Mouse (Mus musculus) erythroblast, embryonic 14.5 days (primary cell): ENCODE results near the gene Sars. TPM values are rescaled to one million over a fixed set of nuclear protein-coding genes. Genes with fewer than 3 reads are reported as not detected.
A peak's percentile ranks its signal among the peaks of the same experiment; 100 is the strongest.

Experiments used
- H3K27me3 ChIP-seq: 2 replicates; pipeline ENCODE4 v1.6.1; 2012; ENCODE audit warnings: inconsistent platforms; ENCODE audit not compliant: control insufficient read depth
- H3K36me3 ChIP-seq: 2 replicates; pipeline ENCODE4 v1.6.1; 2012; ENCODE audit warnings: mild to moderate bottlenecking, inconsistent platforms; ENCODE audit not compliant: control insufficient read depth
- H3K4me1 ChIP-seq: 2 replicates; pipeline ENCODE4 v1.6.1; 2012; ENCODE audit warnings: inconsistent platforms; ENCODE audit not compliant: control insufficient read depth
- H3K4me3 ChIP-seq: replicated peaks from 2 replicates; pipeline ENCODE3; 2012; ENCODE audit warnings: moderate library complexity, mild to moderate bottlenecking, inconsistent platforms
- H3K9me3 ChIP-seq: 2 replicates; pipeline ENCODE4 v1.6.1; 2012; ENCODE audit warnings: low read length, inconsistent platforms, mixed read lengths; ENCODE audit not compliant: control insufficient read depth
- GATA1 ChIP-seq: IDR thresholded peaks from 2 replicates; pipeline ENCODE4 v1.6.1; 2012; ENCODE audit warnings: low read length, inconsistent platforms, mixed read lengths
- TAL1 ChIP-seq: IDR thresholded peaks from 3 replicates; pipeline ENCODE4 v1.6.1; 2012; ENCODE audit warnings: low read length, inconsistent platforms, mixed read lengths
- polyA plus RNA-seq: library from polyadenylated mRNA; stranded (reverse); fragments of >175 nt; gene quantifications from 2 replicates; pipeline ENCODE4 v1.2.3, GENCODE M21; 2012

Sars gene
- polyA plus RNA-seq, 1 experiment: 14.4 TPM

DNA sequence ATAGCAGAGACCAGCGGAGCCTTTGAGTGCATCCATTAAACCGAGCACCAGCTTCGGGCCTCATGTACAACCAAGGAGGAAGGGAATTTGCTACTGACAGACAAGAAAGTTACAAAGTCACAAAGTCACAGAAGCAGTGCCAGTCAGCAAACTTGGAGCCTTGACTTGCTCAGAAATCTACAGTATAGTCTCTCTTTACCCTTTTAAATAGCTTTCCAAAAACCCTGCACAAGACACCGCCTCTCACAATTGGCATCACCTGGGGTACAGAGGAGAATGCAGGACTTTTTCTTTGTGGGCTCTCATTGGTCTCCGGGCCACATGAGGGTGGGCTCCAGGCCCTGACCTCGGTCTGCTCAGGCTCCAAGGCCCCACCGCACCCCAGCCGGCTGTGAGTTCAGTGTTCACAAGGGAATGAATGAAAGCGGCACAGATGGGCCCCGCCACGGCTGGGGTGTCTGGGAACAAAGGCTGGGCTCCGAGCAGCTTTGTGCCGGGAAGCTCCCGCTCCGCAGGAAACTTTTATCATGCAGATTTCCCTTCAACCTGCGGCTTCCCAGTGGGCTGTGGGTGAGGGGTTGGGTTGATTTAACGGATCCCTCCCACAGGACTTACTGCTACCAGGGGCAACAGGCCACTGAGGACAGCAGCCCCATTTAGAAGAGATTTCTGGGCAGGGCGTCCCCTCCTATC, 11.7 kb downstream of the Sars start:
- H3K9me3 ChIP-seq: no peaks in the 10 kb centered on the region
- H3K36me3 ChIP-seq: peaks cover 98% of the 10 kb centered on the region
- TF ChIP-seq GATA1: no peak
- H3K27me3 ChIP-seq: no peaks in the 10 kb centered on the region
- H3K4me1 ChIP-seq: no peaks in the 10 kb centered on the region
- H3K4me3 ChIP-seq: no peak overlapping the region

DNA sequence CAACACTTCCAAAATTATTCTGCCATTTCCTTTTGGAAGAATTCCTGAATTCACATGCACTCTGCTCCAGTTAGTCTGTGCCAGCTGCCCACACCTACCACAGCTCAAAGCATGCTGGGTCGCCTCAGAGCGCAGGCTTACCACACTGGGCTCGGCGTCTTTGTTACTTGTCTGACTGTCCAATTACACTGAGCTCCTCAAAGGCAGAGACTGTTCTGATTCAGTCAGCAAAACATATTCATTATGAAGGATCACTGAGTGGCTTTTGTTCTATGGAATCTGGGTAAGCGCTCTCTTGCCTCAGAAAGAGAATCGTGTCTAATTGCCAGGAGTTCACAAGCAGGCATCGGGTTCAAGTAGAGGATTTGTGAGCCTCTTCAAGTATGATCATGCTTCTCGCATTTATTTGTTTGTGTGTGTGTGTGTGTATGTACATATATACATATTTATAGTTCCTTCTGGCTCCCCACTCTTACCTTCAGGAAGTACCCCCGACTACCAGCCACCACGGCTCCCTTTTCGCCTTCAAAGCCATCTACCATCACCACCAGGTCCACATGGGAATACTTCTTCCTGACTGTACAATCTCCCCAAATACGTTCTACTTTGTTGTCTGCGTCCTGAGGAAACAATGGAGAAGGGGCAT, 12.3 kb downstream of the Sars start:
- Histone ChIP-seq H3K4me1 (no peaks in the 10 kb centered on the region), H3K4me3 (no peak overlapping the region), H3K36me3 (peaks cover 98% of the 10 kb centered on the region), H3K9me3 (no peaks in the 10 kb centered on the region), H3K27me3 (no peaks in the 10 kb centered on the region)
- TF ChIP-seq TAL1: no peak
- TF ChIP-seq GATA1: no peak

DNA sequence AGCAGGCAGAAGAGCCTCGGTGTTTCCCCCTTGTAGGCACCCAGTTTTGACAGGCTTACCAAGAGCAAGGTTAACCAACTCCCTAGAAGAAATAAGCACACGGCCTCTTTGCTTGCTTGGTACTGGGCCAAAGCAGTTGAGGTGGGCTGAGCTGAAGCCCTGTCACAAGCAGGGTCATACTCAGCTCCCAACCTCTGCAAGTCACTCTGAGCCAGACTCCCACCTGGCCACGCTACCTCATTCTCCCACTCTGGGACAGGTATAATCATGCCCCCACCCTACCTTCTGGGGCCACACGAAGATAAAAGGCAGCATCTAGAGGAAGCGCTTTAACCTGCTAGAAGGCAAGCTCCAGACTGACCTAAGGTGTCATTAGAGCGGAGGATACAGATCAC, 19.4 kb downstream of the Sars start:
- Histone ChIP-seq H3K9me3 (no peaks in the 10 kb centered on the region), H3K4me1 (peaks cover 9% of the 10 kb centered on the region), H3K36me3 (peaks cover 63% of the 10 kb centered on the region), H3K27me3 (peaks cover under 1% of the 10 kb centered on the region; the same call in 1 of the 2 replicates), H3K4me3 (no peak overlapping the region)
- TF ChIP-seq GATA1 (no peak), TAL1 (no peak)

- Histone ChIP-seq H3K4me1 (peaks cover 9% of the 10 kb centered on the region), H3K36me3 (peaks cover 59% of the 10 kb centered on the region), H3K27me3 (peaks cover 3% of the 10 kb centered on the region; the same call in 1 of the 2 replicates), H3K9me3 (no peaks in the 10 kb centered on the region), H3K4me3 (no peak overlapping the region)
- TF ChIP-seq TAL1 (no peak), GATA1 (no peak)
Measured at GRCm38 (mm10) chr3:108424944-108425623, 19.9 kb downstream of the Sars start.

GRCm38 (mm10) chr3:108423844-108424801, 20.9 kb downstream of the Sars start:
- H3K9me3 ChIP-seq: no peaks in the 10 kb centered on the region
- H3K36me3 ChIP-seq: peaks cover 49% of the 10 kb centered on the region
- peaks cover 9% of the 10 kb centered on the region for H3K4me1 ChIP-seq
- no peak overlapping the region for H3K4me3 ChIP-seq
- H3K27me3 ChIP-seq: peaks cover 3% of the 10 kb centered on the region; the same call in 1 of the 2 replicates
- TF ChIP-seq TAL1: no peak
- TF ChIP-seq GATA1: no peak

DNA sequence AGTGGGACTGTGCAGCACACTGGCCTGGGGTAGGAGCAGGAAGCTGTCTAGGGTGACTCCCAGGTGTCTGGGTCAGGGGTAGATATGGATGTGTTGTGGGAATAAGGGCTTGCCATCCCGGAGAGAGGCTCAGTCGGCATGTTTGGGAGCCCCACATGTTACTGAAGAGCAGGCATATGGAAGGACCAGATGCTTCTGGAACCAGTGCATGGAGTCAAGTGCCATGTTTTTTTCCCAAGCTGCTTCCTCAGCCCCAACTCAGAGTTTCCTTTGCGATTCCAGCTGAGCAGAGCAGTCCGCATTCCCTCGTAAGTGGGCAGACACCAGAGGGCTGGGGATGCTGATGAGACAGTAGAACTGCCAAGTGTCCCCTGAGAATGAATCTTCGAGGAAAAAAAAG, 22.0 kb downstream of the Sars start:
- H3K27me3 ChIP-seq: peaks cover 13% of the 10 kb centered on the region
- no peak overlapping the region for H3K4me3 ChIP-seq
- TF ChIP-seq GATA1 (no peak), TAL1 (no peak)
- H3K9me3 ChIP-seq: no peaks in the 10 kb centered on the region
- H3K36me3 ChIP-seq: peaks cover 38% of the 10 kb centered on the region
- H3K4me1 ChIP-seq: peaks cover 9% of the 10 kb centered on the region

GRCm38 (mm10) chr3:108415831-108416223, 29.2 kb downstream of the Sars start:
- Histone ChIP-seq H3K27me3 (peaks cover 62% of the 10 kb centered on the region), H3K9me3 (peaks cover 32% of the 10 kb centered on the region), H3K4me1 (peaks cover 12% of the 10 kb centered on the region), H3K4me3 (peak overlapping the region; percentile 57), H3K36me3 (no peaks in the 10 kb centered on the region)
- no peak for TF ChIP-seq GATA1
- TF ChIP-seq TAL1: no peak

DNA sequence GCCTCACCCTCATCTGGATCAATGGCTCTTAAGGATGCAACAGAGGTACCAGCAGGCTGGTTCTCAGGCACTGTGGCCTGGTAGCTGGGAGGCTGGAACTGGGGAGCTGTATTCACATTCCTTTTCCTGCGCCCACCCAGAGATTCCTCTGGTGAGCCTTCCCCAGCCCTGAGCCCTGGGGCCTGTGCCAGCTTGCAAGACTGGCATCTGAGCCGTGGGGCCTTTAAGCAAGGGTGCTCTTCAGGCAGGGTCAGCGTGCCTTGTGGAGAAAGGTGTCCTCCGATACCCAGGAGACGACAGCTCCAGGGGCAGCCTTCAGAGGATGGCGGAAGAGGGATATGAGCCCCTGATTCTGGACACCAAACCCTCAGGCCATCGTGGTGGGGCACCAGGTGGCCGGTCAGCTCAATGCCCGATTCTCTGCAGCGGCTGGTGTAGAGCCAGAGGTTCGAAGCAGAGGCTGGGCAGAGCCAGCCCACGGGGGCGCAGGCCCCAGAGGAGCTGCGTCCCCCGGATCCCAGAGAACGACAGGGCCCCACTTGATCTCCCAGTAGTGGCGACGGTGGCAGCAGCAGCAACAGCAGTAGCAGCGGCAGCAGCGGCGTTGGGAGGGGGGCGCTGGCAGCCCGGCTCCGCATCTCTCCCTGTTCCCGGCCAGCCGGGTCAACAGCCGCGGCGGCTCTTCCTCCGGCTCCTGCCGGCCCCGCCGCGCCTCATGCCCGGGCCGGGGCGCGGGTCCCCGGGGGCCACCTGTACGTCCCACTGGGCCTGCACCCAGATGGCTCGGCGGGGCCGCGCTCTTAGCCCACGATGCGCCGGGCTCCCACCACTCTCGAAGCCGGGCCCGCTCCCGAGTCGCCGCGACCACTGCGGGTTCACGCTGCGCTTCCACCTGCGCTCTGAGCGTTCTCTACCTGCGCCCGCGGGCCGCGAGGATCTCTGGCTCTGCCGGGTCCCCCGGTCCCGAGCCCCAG, 29.9 kb downstream of the Sars start, which contains the start of gene Celsr2:
Gene Celsr2 (minus strand): TSS at position 696 of the 974 bp plus-strand sequence.
- H3K4me3 ChIP-seq: peak within 1 kb of the TSS; percentile 57
- H3K9me3 ChIP-seq: peaks cover 32% of the 10 kb centered on the region
- H3K27me3 ChIP-seq: peaks cover 59% of the 10 kb centered on the region
- H3K36me3 ChIP-seq: no peaks in the 10 kb centered on the region
- peaks cover 12% of the 10 kb centered on the region for H3K4me1 ChIP-seq
- TF ChIP-seq TAL1 (no peak), GATA1 (no peak)
